Mouse (Mus musculus) liver, adult 2 months (tissue): ENCODE measurements around the gene Gm20388. TPM values are rescaled to one million over a fixed set of nuclear protein-coding genes. Genes with fewer than 3 reads are reported as not detected.

Experiments used
- DNase-seq: peaks from one replicate; pipeline ENCODE4 v3.0.0-alpha.2; 2011; ENCODE audit warnings: low read depth, low spot score; ENCODE audit errors: extremely low read depth
- H3K27ac ChIP-seq: fragments of 200-500 bp; replicated peaks from 2 replicates; pipeline ENCODE4 v1.5.1; 2012; ENCODE audit warnings: low read depth, mild to moderate bottlenecking, control low read depth, inconsistent platforms, low read length; ENCODE audit not compliant: insufficient read depth
- H3K27me3 ChIP-seq: fragments of 200-500 bp; 2 replicates; pipeline ENCODE4 v1.6.1; 2012; ENCODE audit warnings: mild to moderate bottlenecking, moderate library complexity, low read length, inconsistent platforms; ENCODE audit not compliant: control insufficient read depth, insufficient read depth
- H3K36me3 ChIP-seq: fragments of 200-500 bp; 2 replicates; pipeline ENCODE4 v1.6.1; 2012; ENCODE audit warnings: low read length, inconsistent platforms; ENCODE audit not compliant: control insufficient read depth, insufficient read depth
- H3K4me1 ChIP-seq: fragments of 200-500 bp; 2 replicates; pipeline ENCODE4 v1.6.1; 2011; ENCODE audit warnings: low read length; ENCODE audit not compliant: control insufficient read depth, insufficient read depth
- H3K4me3 ChIP-seq: fragments of 200-500 bp; 2 replicates; pipeline ENCODE4 v1.5.1; 2011; ENCODE audit warnings: low read depth, mild to moderate bottlenecking, control low read depth, low read length, moderate library complexity; ENCODE audit not compliant: insufficient read depth
- H3K79me2 ChIP-seq: fragments of 200-500 bp; 2 replicates; pipeline ENCODE4 v1.6.1; 2012; ENCODE audit warnings: inconsistent platforms, mild to moderate bottlenecking, low read length, moderate library complexity; ENCODE audit not compliant: control insufficient read depth, insufficient read depth
- H3K9ac ChIP-seq: fragments of 200-500 bp; 2 replicates; pipeline ENCODE4 v1.6.1; 2012; ENCODE audit warnings: low read depth, mild to moderate bottlenecking, control low read depth, inconsistent platforms, low read length
- CTCF ChIP-seq: fragments of 200-500 bp; IDR thresholded peaks from 2 replicates; pipeline ENCODE4 v1.5.1; 2011; ENCODE audit warnings: low read depth, low read length, control low read depth
- POLR2A ChIP-seq: fragments of 200-500 bp; IDR thresholded peaks from 2 replicates; pipeline ENCODE4 v1.6.1; 2011; ENCODE audit warnings: low read length, control low read depth; ENCODE audit not compliant: insufficient read depth; ENCODE audit errors: extremely low read depth
- WGBS: fragments of 180-500 bp; shearing (Covaris S2); methylation state at CpG from one replicate; pipeline ENCODE4 v1.1.7; 2018; 5-methylcytosine and 5-hydroxymethylcytosine counted together
- polyA plus RNA-seq: library from polyadenylated mRNA; depleted of rRNA; stranded (reverse); fragments of >200 nt; gene quantifications from 2 replicates; pipeline ENCODE4 v1.2.3, GENCODE M21; 2012
- total RNA-seq: library from RNA; depleted of rRNA; stranded (reverse); fragments of >200 nt; gene quantifications from 2 replicates; pipeline ENCODE4 v1.2.3, GENCODE M21; 2014

Gm20388 gene
- total and polyA plus RNA-seq, 2 experiments, result 6.4 to 19.9 TPM

DNA sequence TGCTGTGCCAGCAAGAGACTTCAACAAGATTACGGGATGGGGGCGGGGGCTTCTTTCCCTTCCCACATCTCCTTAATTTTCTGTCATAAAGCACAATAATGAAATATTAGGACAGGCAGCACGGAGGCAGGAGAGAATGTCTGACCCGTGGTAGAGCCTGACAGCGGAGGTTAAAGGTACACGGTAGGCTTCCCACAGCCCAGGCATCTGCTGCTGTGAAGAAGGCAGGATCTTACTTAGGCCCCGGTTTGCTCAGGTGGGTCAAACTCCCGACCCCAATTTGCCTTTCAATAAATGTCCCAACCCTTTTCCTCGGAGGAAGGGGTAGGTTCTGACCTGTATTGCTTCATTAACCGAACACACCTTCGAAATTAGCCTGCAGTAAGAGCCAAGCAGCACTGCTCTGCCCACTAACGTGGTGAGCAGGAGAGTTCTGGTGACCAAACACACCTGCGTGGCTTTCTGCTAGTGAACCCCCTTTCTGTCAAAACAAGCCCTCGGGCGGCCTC is 3894.6 kb downstream of the Gm20388 start:
- no peak for DNase-seq
- Histone ChIP-seq H3K4me1 (peaks cover 15% of the 10 kb centered on the region), H3K79me2 (peaks cover 12% of the 10 kb centered on the region; the same call in 1 of the 2 replicates), H3K36me3 (no peaks in the 10 kb centered on the region), H3K27ac (peak overlapping the region; percentile 66), H3K27me3 (no peaks in the 10 kb centered on the region), H3K9ac (peak overlapping the region; percentile 86), H3K4me3 (peak overlapping the region; percentile 87)
- no peak for TF ChIP-seq CTCF
- 29% methylated on average over 15 of the region's 15 CpGs for WGBS

DNA sequence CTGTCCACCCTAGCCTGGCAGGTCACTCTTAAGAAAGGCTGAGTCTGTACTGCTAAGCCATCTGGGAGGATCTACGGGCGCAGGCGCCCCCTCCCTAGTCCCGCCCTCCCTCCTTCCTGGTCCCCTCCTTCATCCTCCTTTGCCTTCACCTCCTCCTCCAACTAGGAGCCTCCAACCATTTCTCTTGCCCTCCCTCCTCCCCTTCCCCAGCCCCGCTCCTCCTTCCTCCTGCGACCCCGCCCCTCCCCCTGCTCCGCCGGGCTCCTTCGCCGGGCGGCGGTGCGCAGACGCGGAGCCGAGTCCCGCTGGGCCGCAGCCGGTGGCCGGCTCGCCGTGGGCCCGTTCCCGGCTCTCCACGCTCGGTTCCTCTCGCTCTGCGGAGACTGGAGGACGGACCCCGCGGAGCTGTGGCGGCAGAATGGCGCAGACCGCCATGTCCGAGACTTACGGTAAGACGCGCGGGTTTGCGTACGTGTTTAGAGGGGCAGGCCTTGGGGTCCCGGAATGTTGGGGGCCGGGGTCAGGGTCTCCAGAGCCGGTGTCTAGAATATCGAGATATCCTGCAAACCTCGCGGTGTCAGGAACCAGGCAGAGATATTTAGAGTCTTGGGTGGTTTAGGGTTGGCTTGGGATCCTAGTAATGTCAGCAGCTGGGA is 3895.2 kb downstream of the Gm20388 start, which contains the start of gene Rab4a:
Gene Rab4a, plus strand, starts transcription at position 268 of the 656 bp plus-strand sequence.
- TF ChIP-seq POLR2A, result 0 out of 2 replicates have a peak, but pooled peaks have one; percentile 55
- no peak for TF ChIP-seq CTCF
- DNase-seq, result peak; percentile 54
- peak within 1 kb of the TSS; percentile 86 for H3K9ac ChIP-seq
- peak within 1 kb of the TSS; percentile 75 for H3K27ac ChIP-seq
- H3K36me3 ChIP-seq, result no peaks in the 10 kb centered on the region
- peaks cover 17% of the 10 kb centered on the region for H3K4me1 ChIP-seq
- no peaks in the 10 kb centered on the region for H3K27me3 ChIP-seq
- H3K79me2 ChIP-seq, result peaks cover 15% of the 10 kb centered on the region
- peak within 1 kb of the TSS; percentile 87 for H3K4me3 ChIP-seq
- WGBS, result under 1% methylated on average over 46 of the region's 48 CpGs

DNA sequence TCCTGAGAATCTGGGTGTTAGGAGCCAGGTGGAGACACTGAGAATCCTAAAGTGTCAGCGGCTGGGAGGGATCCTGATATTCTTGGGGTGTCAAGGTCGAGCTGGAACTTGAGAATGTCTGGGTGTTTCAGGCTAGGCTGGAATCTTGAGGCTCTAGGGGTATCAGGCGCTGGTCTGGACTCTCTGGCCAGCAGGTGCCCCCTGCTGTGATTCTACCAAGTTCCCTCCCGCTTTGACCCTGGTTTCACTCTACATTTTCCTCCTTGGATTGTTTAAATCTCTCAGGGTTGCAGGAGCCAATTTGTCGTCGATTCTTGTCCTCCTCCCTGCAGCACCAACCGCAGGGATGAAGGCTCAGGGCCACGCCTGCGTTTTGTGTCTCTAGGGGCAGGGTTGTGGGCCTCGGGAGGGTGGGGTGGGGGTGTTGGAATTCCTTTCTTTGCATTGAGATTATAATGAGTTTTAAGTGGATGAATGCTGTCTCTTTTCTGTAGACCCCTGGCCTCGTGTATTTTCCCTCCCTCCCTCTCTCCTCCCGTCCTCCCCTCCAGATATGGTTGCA is 3895.8 kb downstream of the Gm20388 start:
- Histone ChIP-seq H3K79me2 (peaks cover 19% of the 10 kb centered on the region), H3K9ac (peak overlapping the region; percentile 86), H3K4me3 (peak overlapping the region; percentile 87), H3K36me3 (no peaks in the 10 kb centered on the region), H3K27ac (peak overlapping the region; percentile 75), H3K27me3 (no peaks in the 10 kb centered on the region), H3K4me1 (peaks cover 21% of the 10 kb centered on the region)
- no peak for DNase-seq
- TF ChIP-seq POLR2A, result no peak
- no peak for TF ChIP-seq CTCF
- 4% methylated on average over 12 of the region's 12 CpGs for WGBS

DNA sequence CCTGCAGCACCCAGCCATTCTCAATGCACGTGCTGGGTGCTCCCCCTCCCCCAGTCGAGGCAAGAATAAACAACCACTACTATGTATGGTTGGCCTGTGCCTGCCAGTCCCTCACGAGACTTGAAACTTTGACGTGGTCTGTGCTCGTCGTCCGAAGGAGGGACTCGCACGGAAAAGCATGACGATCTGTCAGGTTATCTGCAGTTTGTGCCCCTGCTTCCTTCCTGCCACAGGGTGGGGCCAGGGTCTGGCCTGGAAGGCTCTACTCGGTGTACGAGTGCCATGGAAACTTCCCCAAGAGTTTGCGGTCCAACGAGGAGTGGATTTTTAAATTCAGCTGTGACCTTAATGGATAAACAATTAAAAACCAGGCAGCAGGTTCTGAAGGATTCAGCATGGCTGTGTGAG is 3896.4 kb downstream of the Gm20388 start:
- H3K27ac ChIP-seq, result peak overlapping the region; percentile 17
- H3K27me3 ChIP-seq, result no peaks in the 10 kb centered on the region
- peaks cover 25% of the 10 kb centered on the region for H3K4me1 ChIP-seq
- H3K4me3 ChIP-seq, result peak overlapping the region; percentile 3; the same call in 1 of the 2 replicates
- WGBS, result 2% methylated on average over 14 of the region's 14 CpGs
- peaks cover 19% of the 10 kb centered on the region for H3K79me2 ChIP-seq
- DNase-seq, result no peak
- no peaks in the 10 kb centered on the region for H3K36me3 ChIP-seq
- TF ChIP-seq CTCF (0 out of 2 replicates have a peak, but pooled peaks have one; percentile 5), POLR2A (no peak)
- peak overlapping the region; percentile 16 for H3K9ac ChIP-seq

DNA sequence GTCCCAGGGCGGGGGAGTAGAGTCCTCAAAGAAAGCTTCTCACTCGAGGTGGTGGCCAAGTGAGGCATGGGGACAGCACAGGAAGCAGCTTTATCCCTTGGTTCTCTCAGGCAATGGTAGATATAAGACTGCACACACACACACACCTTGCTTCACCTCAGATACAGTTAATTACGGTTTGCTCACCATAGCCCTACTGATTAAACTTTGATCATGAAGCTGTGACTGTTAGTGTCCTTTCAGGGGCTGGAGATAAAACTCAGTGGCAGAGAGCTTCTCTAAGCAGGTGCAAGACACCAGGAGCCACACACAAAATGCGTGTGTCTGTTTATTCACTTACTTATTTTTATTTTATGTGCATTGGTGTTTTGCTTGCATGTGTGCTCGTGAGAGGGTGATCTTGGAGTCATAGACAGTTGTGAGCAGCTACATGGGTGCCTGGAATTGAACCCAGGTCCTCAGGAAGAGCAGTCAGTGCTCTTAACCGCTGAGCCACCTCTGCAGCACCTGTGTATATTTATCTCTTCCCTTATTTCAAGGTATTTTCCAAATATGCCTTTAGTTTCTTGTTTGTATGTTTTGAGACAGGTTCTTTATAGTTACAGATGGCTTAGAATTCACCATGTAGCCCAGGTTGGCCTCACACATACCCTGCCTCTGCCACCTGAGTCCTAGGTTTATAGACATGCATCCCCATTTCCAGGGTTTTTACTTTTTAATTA is 3897.4 kb downstream of the Gm20388 start:
- Histone ChIP-seq H3K4me1 (peaks cover 30% of the 10 kb centered on the region), H3K27ac (peak overlapping the region; percentile 17)

More for the DNA sequence above, 3897.4 kb downstream of the Gm20388 start:
- no peaks in the 10 kb centered on the region for H3K27me3 ChIP-seq
- no peak overlapping the region for H3K4me3 ChIP-seq
- TF ChIP-seq POLR2A (no peak), CTCF (no peak)
- 63% methylated on average over 6 of the region's 6 CpGs for WGBS
- H3K9ac ChIP-seq, result no peak overlapping the region; the same call in 1 of the 2 replicates
- peaks cover 19% of the 10 kb centered on the region for H3K79me2 ChIP-seq
- DNase-seq, result no peak
- no peaks in the 10 kb centered on the region for H3K36me3 ChIP-seq
